Mouse (Mus musculus) brain, embryonic 14.5 days (tissue): Measurements from ENCODE around the gene Polg.

Experiments
- CTCF ChIP-seq: fragments of 200-500 bp; IDR thresholded peaks from 2 replicates; pipeline ENCODE4 v1.5.1; 2012; ENCODE audit warnings: inconsistent platforms, mild to moderate bottlenecking, moderate library complexity, borderline replicate concordance; ENCODE audit not compliant: insufficient read depth, insufficient read length; ENCODE audit errors: extremely low read depth
- POLR2A ChIP-seq: fragments of 200-500 bp; IDR thresholded peaks from 2 replicates; pipeline ENCODE4 v1.6.1; 2012; ENCODE audit warnings: mild to moderate bottlenecking, inconsistent platforms, borderline replicate concordance; ENCODE audit not compliant: poor library complexity, insufficient read depth, insufficient read length, severe bottlenecking; ENCODE audit errors: extremely low read depth

DNA sequence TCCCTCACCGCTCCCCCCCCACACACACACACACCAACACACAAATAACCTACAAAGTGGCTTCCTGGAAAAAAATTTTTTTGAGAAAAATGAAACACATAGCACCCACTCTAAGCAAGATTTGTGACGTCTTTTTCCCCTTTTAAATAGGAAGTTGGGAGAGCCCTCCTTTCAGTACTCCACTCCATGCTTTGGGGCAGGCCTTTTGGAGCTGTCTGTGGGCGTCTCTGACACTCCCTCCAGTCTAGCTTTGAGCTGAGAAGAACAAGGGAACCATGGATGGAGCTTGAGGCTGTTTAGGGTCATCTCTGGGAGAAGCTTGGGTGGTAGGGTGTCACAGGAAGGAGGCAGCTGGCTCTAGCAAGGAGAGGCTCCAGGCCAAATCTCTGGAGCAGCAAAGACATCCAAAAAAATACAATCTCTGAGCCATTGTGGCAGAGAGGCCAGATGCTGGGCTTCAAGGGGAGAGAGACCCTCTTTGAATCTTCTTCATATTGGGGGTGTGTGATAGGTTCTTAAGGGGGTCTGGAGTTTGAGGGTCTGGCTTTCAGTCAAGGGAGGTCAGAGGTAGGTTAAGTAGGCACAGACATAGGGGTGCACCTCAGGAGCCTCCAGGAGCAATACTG, 34.6 kb upstream of the Polg start:
- TF ChIP-seq POLR2A (no peak), CTCF (no peak)
